Mouse (Mus musculus) cortical plate, adult 2 months (tissue): ENCODE results near the gene Hoxd1. TPM values are rescaled to one million over a fixed set of nuclear protein-coding genes. Genes with fewer than 3 reads are reported as not detected.

Experiments used
- H3K27ac ChIP-seq: fragments of 200-500 bp; 2 replicates; pipeline ENCODE4 v1.5.1; 2012; ENCODE audit warnings: low read length, control low read depth, inconsistent platforms; ENCODE audit not compliant: insufficient read depth
- H3K4me1 ChIP-seq: fragments of 200-500 bp; 2 replicates; pipeline ENCODE4 v1.6.1; 2011; ENCODE audit warnings: low read length; ENCODE audit not compliant: control insufficient read depth, insufficient read depth
- H3K4me3 ChIP-seq: fragments of 200-500 bp; 2 replicates; pipeline ENCODE4 v1.5.1; 2011; ENCODE audit warnings: mild to moderate bottlenecking, low read length, control low read depth; ENCODE audit not compliant: insufficient read depth
- CTCF ChIP-seq: fragments of 200-500 bp; IDR thresholded peaks from 2 replicates; pipeline ENCODE4 v1.5.1; 2011; ENCODE audit warnings: mild to moderate bottlenecking, control low read depth, low read length; ENCODE audit not compliant: insufficient read depth; ENCODE audit errors: extremely low read depth
- POLR2A ChIP-seq: fragments of 200-500 bp; IDR thresholded peaks from 2 replicates; pipeline ENCODE4 v1.6.1; 2011; ENCODE audit warnings: mild to moderate bottlenecking, low read length, control low read depth; ENCODE audit not compliant: insufficient read depth; ENCODE audit errors: extremely low read depth
- polyA plus RNA-seq: library from polyadenylated mRNA; depleted of rRNA; stranded (reverse); fragments of >200 nt; gene quantifications from 2 replicates; pipeline ENCODE4 v1.2.3, GENCODE M21; 2012; rRNA removed

The Hoxd1 gene
- polyA plus RNA-seq, result 0.06 and 0.08 TPM in 2 replicates

DNA sequence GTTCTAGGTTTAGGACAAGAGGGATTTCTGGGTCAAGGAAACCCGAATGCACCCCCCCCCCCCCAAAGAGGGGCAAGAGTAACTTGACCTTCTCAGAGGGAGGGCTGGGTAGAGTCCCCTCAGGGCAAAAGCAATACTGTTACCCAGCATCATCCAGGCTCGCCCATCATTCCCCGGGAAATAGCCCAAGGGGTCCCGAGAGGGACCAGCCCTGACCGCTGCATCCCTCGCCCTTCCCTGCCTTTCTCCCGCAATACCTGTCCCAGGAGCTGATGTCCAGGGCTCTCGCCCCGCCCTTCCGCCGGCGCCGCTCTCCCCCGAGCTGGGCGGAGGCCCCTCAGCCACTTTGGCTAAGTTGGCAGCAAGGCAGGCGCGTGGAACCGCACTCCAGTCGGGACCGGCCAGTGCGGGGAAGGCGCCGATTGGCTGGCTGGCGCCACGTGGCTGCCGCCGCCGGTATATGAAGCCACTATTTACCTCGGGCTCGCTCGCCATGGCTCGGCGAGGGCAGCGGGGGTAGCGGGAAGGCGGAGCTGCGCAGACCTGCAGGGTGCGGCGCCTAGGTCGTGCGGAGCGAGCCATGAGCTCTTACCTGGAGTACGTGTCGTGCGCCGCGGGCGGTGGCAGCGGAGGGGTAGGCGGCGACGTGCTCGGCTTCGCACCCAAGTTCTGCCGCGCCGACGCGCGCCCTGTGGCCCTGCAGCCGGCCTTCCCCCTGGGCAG lies at the start of gene Hoxd1:
Gene Hoxd1 (plus strand): TSS at position 459 of the 723 bp plus-strand sequence.
- H3K27ac ChIP-seq, result no peak within 1 kb of the TSS
- no peak within 1 kb of the TSS for H3K4me3 ChIP-seq
- TF ChIP-seq CTCF (no peak), POLR2A (no peak)
- no peaks in the 10 kb centered on the region for H3K4me1 ChIP-seq

DNA sequence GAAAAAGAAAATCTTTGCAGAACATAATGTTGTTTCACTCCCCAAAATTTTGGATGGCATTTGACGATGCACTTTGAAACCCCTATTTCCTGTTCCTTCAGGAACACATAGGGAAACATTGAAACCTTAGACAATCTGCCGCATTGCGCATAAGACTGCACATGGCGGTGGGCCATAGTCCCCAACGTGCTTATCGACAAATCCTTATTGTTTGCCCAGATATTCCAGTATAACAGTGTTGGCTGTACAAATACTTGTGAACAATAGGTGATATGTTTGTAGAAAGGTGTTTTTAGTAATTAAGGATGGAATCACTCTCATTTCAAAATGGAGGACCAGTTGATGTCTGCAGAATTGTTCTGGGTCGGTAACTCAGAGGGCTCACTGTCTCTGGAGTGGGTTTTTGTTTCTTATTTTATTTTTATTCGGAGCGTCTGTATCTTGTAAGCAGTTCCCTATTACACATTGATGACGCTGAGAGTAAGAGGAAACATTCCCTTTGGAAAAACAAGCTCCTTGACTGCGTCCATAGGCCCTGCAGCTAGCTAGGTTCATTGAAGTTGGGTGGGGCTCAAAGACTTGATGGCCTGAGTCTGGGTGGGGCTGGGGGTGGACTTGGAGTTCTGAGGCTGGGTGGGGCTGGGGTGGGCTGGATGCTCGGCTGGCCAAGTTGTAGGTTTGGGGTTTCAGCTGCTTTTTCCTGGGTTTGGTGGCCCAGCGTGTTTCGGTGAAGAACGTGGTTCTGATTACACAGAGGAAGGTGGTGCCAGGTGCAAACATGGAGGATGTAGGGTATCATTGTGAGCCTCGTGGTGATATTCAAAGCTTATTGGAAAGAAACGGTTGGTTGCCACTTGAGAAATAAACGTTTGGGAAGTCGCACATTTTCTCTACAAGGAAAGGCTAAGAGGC lies 49.3 kb upstream of the Hoxd1 start:
- no peak for TF ChIP-seq POLR2A
- TF ChIP-seq CTCF, result no peak
- no peak overlapping the region for H3K27ac ChIP-seq
- H3K4me1 ChIP-seq, result no peaks in the 10 kb centered on the region
- no peak overlapping the region for H3K4me3 ChIP-seq

DNA sequence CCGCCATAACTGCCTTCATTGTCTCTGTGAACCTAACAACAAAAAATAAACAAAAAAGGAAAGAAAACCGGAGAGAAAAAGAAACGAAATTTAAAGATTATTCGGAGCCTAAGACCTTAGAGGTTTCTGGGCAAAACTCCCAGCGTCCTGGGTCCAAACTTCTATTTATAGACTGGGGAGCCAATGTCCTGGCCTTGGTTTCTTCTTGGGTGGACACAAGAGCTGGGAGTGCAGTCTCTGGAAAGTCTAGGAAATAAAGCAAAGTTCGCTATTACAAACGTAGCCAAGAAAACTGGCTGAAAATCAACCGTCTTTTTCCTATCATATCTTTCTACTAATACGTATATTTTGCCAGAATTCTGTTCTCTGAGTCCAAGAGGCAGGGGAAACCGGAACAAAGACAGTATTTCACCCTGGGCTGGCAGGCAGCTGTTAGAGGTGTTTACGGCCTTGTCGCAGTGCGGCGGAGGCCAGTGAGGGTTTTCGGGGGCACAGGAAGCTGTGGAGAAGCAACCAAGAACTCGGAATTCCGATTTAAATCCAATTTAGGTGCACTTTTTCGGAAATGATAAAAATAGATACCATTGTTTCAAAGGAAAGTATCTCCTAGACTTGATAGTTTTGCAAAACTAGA lies 48.5 kb upstream of the Hoxd1 start:
- TF ChIP-seq CTCF (no peak), POLR2A (no peak)
- H3K4me1 ChIP-seq, result no peaks in the 10 kb centered on the region
- H3K27ac ChIP-seq, result no peak overlapping the region
- no peak overlapping the region for H3K4me3 ChIP-seq

DNA sequence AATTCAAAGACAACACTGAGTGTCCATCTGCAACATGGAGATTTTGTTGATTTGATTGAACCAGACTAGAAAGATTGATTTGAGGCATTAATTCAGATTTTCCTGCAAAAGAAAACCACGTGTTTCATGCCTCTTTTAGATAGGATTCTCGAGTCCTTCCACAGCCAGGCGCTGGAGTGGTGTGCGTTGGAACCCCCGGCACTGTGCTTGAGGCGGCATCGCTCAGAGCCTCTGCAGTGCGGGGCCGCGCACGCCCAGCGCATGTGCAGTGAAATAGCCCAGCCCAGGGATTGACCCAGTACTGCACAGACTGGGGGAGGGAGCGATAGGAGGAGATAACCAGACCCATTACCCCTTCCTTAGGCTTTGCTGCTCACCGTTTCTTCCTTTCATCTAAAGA lies 47.9 kb upstream of the Hoxd1 start:
- Histone ChIP-seq H3K4me3 (no peak overlapping the region), H3K27ac (no peak overlapping the region)
- no peak for TF ChIP-seq POLR2A
- TF ChIP-seq CTCF, result no peak

DNA sequence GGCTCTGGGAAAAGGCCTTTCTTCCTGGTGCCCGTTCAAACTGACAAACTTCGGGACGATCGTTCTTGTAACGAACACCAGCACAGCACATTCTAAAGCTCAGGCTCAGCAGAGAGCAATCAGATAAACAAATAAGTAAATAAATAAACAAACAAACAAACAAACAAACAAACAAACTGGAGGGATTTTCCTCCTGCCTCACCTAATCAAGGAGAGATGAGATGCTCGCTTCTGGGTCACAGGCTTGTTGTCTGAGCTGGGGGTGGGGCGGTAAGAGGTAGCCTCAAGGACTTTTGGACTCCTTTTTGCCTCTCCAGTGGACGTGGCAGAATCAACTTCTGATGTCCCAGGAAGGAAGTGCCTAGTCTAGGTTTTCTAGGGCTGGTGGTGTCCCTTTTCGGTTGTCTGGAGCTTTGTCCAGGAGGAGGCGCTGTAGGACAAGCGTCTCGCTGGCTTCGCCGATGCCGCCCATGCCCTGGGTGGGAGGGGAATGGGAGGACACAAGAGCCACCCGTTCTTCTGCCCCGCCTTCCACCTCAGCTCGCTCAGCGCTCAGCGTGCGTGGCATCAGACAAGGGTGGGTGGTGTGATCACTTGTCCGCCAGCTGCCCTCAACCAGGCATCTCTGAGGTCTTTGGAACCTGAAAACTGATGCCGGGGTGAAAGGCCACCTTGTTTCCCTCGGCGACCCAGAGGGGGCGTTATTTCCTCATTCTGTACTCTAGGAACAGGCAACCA lies 47.1 kb upstream of the Hoxd1 start:
- H3K27ac ChIP-seq, result no peak overlapping the region
- peak; percentile 75 for TF ChIP-seq CTCF
- no peak for TF ChIP-seq POLR2A
- no peak overlapping the region for H3K4me3 ChIP-seq
- no peaks in the 10 kb centered on the region for H3K4me1 ChIP-seq

More for the DNA sequence above, 47.9 kb upstream of the Hoxd1 start:
- H3K4me1 ChIP-seq, result no peaks in the 10 kb centered on the region

DNA sequence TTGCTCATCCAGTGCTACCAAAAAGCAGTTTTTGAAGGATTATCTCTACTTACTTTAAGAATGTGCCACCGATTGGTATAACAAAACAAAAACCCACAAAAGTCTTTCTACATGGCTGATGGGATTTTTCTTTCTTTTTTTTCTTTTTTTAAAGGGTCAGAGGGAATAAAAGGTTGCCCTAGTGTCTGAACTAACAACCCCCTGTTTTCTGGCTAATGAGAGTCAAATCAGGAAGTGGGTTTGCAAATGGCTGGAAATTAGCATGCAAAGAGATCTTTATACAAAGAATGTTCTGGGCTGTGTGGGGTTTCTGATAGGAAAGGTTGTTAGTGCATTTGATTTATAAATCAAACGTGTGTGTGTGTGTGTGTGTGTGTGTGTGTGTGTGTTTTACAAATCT lies 42.4 kb upstream of the Hoxd1 start:
- no peak overlapping the region for H3K4me3 ChIP-seq
- no peak for TF ChIP-seq CTCF
- TF ChIP-seq POLR2A, result no peak
- H3K4me1 ChIP-seq, result no peaks in the 10 kb centered on the region
- no peak overlapping the region for H3K27ac ChIP-seq

DNA sequence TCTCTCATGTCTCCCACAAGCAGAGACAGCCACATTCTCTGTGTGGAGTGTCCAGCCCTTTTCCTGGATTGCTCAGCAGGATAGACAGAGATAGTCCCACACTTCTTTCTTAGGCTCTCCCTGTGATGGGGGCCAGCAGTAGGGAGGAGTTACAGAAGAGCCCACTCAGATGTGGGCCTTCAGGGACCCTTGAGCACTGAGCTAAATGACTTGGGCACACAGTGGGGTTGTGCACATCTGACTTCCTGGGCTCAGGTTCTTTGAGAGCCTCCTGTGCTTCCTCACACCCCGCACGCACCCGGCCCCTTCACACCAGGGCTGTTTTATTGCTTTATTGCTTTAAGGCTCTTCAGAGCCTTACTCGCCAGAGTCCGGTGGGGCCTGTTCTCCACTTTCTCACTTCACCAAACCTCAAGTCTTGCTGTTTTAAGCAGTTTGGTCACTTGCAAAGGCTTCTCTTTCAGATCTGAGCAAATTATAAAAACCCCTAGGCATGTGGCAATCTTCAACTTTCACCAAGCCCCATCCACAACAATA lies 41.8 kb upstream of the Hoxd1 start:
- TF ChIP-seq CTCF (no peak), POLR2A (no peak)
- Histone ChIP-seq H3K27ac (no peak overlapping the region), H3K4me3 (no peak overlapping the region), H3K4me1 (no peaks in the 10 kb centered on the region)

DNA sequence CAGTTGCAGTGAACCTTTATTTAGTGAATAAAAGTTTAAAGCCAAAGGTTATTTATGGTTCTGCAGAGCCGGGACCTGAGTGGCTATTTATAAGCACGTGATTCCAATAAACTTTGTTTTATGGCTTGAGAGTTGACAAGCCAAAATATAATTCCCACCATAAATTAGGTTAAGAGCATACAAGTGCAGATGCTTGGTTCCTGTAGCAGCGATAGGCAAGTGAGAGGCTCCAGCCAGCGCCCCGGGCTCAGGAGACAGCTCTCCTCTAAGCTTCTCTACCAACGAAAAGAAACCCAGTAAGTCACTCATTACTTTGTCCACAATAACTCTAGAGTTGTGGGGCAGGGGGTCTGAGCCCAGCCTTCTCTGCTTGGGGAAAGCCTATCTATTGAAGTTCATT lies 40.9 kb upstream of the Hoxd1 start:
- TF ChIP-seq POLR2A (no peak), CTCF (no peak)
- Histone ChIP-seq H3K4me3 (no peak overlapping the region), H3K27ac (no peak overlapping the region), H3K4me1 (no peaks in the 10 kb centered on the region)

DNA sequence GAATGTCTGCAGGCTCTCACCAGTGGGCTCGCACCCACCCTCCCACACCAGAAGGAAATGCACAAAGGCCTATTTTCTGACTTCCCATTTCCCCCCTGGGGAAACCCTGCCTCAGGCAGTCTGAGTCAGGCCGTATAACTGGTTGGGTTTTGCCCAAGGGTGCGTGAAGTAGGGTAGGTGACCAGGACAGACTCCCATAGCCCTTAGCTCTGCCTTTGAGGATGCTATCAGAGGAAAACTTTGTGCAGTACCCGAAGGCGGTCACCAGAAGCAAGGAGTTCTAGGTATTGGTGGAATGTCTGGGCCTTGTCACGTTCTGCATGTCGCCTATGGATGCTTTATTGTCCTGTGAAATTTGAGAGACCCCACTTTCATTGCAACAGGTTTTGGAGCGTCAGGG lies 39.8 kb upstream of the Hoxd1 start:
- Histone ChIP-seq H3K4me1 (no peaks in the 10 kb centered on the region), H3K27ac (no peak overlapping the region), H3K4me3 (no peak overlapping the region)
- TF ChIP-seq CTCF, result no peak
- no peak for TF ChIP-seq POLR2A
